Mouse (Mus musculus): ENCODE results near the gene Babam1.

GRCm38 (mm10) chr8:71388267-71388666 lies 8.4 kb upstream of the Babam1 start:
- TF ChIP-seq TAL1 (IDR thresholded peaks at IDR 0.05; ENCODE audit: low read length) (no peak), GATA1 (IDR thresholded peaks at IDR 0.05; ENCODE audit: low read length) (no peak)

Measured in erythroblast, embryonic 14.5 days (primary cell).